Mouse (Mus musculus): ENCODE data around the gene Sp4.

The Sp4 gene

DNA sequence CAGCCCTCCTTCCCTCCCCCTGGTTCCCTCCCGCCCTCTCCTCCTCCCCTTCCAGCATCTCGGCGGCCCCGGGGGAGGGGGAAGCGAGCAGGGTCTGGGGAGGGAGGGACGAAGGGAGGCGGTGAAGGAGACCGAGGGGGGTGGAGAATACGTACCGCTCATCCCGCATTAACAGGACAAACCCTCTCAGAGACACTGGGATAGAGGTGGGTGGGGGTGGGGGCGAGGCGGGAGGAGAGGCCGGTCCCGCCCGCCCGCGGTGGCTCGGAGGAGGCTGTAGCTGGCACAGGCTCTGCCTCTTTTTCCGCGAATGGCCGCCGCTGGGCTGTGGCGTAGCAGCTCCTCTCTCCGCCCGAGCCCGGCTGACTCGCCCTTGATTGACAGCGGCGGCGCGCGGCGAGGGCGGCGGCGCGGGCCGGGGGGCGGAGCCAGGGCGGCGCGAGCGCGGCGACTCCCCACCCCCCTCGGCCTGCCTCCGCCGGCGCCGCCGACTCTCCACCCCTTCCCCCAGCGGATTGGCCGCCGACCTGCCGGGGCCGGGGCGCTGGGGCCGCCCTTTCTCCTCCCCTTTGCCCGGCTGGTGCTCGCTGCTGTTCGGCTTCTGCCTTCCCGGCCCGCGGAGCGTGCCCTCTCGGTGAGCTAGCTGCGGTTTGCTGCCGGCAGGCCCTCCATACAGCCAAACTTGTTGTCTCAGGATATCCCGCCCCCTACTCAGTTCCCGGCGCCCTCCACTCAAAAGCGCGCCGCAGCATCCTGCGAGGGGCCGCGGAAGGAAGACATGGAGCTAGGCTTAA, at the start of gene Sp4:
Gene Sp4 (minus strand): TSS at position 369 of the 794 bp plus-strand sequence.
- peak; percentile 96 for DNase-seq

GRCm38 (mm10) chr12:118339107-118339506, 37.9 kb upstream of the Sp4 start:
- no peak for DNase-seq

DNA sequence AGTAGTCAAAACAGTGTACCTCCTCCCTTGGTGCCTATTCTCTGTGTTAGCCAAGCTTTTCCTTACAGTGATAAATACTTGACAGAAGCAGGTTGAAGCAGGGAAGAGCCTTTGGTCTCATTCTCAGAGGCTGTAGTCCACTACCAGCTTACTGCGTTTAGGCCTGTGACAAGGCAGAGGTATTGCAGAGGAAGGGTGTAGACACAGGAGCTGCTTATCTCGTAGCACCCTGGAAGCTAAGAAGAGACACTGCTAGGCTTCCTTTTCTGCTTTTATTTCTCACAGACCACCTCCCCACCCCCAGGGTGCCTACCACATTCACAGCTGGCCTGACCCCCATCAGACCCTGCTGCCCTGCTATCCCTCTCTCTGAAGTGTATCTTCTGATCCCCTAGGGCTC, 37.0 kb upstream of the Sp4 start:
- no peak for DNase-seq

DNA sequence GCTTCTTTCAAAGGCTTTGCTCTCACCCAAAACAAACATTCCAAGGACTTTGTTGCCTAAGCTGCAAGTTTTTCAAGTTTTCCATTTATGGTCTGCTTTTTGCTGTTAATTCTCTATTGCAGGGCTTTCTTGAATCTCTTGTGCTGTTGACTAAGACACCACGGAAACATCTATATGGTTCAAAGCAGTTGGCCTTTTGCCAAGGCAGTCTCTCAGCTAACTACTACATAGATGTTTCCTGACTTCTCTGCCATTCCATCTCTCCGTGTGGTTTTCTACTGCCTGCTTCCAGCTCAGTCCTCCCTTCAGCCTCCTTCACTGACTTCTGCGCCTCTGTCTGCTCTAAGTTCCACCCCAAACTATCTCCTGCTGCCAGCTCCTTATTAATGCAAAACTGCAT, 36.1 kb upstream of the Sp4 start:
- peak; percentile 2 for DNase-seq

DNA sequence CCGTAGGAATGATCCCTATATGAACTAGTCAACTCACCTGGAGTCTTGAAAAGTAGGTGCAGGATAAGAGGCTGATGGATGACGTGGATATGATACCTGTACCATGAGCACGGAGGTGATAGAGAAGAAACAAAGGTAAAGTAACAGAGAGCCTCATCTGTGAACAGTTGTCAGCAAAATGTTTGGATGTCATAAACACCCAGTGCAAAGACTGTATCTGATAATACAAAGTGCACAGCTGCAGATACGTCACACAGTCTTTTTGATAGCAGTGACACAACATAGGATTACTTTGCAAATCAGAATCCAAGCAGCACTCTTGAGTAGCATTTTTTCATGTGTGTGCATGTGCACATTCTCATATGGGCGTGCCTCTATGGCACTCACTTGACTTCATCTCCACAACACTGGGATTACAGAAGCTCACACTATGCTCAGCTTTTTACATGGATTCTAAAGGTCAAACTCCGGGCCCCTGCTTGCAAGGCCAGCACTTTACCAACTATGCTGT, 27.6 kb upstream of the Sp4 start:
- no peak for DNase-seq

- no peak for DNase-seq
Measured at GRCm38 (mm10) chr12:118327566-118327965, 26.3 kb upstream of the Sp4 start.

DNA sequence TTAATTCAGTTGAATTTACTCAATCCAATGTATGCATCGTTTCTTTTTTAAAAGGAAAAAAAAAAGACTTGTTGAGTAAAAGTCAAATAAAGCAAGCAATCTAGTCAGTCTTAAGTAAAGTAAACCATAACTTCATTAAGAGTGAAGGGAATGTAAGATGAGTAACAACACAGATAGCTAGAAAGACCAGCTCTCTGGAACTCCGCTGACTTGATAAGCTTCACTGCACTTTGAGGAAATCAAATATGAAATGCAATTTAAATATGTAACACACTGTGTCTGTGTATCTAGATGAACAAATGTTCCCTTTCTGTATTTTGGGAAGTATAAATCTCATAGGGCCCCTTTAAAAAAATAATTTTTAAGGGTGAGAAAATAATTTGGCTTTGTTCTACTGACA, 24.9 kb upstream of the Sp4 start:
- no peak for DNase-seq

GRCm38 (mm10) chr12:118320076-118320475, 18.8 kb upstream of the Sp4 start:
- DNase-seq = no peak

DNA sequence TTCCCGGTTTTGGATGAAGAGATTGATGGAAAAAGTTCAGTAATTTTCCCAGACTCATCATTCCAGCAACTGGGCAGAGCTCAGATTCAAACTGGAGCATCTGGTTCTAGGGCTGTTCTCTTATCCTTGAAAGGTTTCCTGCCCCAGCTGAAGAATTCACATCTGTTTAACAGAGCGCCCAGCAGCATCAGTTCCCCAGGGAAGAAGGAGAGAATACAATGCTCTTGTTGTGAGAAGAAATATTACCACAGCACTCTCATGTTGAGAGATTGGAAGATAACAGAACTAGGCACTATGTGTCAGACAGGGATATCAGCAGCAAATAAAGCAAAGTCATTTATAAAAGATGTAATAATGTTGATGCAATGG, 13.2 kb upstream of the Sp4 start:
- no peak for DNase-seq

- DNase-seq = no peak
Measured at GRCm38 (mm10) chr12:118313805-118314476, 12.7 kb upstream of the Sp4 start.

- DNase-seq = no peak
Measured at GRCm38 (mm10) chr12:118303586-118303985, 2.3 kb upstream of the Sp4 start.

- no peak for DNase-seq
Measured at GRCm38 (mm10) chr12:118303066-118303465, 1.8 kb upstream of the Sp4 start.

DNA sequence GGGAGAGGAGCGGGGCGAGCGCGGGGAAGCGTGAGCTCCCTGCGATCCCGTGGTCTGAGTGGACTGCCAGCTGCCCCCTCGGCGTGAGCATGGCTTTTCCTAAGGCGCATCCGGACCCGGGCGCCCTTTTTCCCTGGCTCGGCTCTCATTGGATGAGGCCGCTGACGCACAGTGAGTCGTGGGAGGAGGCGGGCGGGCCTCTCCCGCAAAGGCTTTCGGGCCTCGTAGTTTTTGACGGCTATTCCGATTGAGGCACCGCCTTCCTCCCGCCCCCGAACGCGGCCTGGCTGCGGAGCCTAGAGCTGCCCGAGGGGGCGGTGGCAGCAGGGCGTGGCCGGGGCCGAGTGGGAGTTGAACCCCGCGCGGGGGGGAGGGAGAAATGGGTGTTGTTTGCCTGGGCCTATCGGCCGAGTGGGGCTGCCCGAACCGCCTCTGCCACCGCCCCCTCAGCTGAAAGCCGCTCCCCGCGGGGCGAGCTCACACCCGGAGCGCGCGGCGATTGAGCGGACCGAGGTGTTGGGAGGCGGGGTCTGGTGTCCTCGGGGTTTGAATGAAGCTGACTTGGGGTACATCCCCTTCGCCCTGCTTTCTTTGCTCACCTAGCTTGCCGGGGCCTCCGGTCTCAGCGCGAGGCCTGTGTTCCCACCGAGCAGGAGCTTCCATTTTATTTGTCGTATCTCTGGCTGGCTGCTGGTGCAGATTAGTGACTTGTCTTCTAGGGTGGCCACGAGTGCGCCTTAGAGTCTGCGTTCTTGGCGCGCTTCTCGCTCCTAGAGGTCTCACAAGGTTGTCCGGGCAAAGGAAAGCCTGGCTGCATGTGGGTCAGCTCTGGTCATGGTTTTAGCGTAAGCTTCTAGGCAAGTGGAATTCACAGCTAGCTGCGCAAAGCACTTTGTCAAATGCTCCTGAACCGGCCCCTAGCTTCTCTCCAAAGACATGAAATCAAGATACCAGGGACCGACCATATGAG, 911 bp upstream of the Sp4 start:
- peak; percentile 100 for DNase-seq

DNA sequence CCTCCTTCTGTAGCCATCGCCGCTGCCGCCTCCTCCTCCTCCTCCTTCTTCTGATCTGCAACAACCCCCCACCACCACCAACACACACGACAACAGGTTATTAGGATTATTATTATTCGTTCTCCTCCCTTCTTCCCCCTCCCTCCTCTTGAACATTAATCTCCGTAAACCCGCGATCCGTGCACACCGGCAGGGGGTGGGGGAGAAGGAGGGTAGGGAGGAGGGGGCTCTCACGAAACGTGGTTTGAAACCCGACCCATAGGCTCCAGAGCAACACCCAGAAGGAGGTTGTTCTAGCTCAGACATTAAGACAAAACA, 527 bp downstream of the Sp4 start:
- DNase-seq = no peak

- peak; percentile 51 for DNase-seq
Measured at GRCm38 (mm10) chr12:118299956-118300355, 1.3 kb downstream of the Sp4 start.

GRCm38 (mm10) chr12:118299172-118299571, 2.1 kb downstream of the Sp4 start:
- DNase-seq = no peak

- no peak for DNase-seq
Measured at GRCm38 (mm10) chr12:118298516-118298915, 2.7 kb downstream of the Sp4 start.

DNA sequence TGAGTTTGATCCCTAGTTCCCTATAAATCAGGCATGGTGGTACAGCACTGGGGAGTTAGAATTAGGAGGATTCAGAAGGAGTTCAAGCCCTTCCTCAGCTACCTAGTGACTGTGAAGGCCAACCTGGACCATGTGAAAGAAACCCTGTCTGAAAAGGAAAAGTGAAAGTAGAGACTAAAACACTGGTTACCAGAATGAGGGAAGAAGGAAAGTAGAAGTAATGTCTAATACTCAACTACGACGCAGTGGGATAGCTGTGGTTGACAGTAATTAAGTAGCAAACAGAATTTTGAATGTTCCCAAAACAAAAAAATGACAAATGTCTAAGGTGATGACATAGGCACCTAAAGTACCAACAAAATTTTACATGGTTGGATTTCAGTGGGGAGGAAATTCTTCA, 5.0 kb downstream of the Sp4 start:
- no peak for DNase-seq

- no peak for DNase-seq
Measured at GRCm38 (mm10) chr12:118295793-118296192, 5.4 kb downstream of the Sp4 start.

DNA sequence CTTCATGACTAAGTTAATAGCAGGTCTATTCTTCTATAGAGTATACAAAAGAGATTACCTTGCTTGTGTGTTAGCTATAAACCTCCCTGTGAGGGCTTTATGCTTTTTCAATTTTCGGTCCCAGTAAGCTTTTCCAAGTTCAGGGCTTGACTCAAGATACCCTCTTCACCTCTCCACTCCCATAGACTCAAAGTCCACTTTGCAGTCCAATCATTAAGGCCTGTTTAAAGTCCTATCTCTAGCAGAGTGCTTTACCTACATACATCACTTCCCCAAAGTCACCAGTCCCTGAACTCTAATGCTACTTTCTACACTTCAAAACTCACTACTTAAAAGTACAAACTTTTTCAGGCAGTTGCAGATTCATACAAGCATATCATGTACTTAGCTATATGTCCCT, 12.3 kb downstream of the Sp4 start:
- no peak for DNase-seq

- no peak for DNase-seq
Measured at GRCm38 (mm10) chr12:118285099-118285498, 16.1 kb downstream of the Sp4 start.

GRCm38 (mm10) chr12:118281961-118282360, 19.3 kb downstream of the Sp4 start:
- no peak for DNase-seq

- no peak for DNase-seq
Measured at GRCm38 (mm10) chr12:118276385-118276784, 24.9 kb downstream of the Sp4 start.

Measured in kidney, postnatal 14 days (tissue).